Mouse (Mus musculus) cortical plate, adult 2 months (tissue): ENCODE measurements around the gene Myo7a.

ENCODE experiments used
- CTCF ChIP-seq: fragments of 200-500 bp; IDR thresholded peaks from 2 replicates; pipeline ENCODE4 v1.5.1; 2011; ENCODE audit warnings: mild to moderate bottlenecking, control low read depth, low read length; ENCODE audit not compliant: insufficient read depth; ENCODE audit errors: extremely low read depth
- POLR2A ChIP-seq: fragments of 200-500 bp; IDR thresholded peaks from 2 replicates; pipeline ENCODE4 v1.6.1; 2011; ENCODE audit warnings: mild to moderate bottlenecking, low read length, control low read depth; ENCODE audit not compliant: insufficient read depth; ENCODE audit errors: extremely low read depth

- TF ChIP-seq POLR2A (no peak), CTCF (no peak)
These were observed 26.1 kb upstream of the Myo7a start, which contains the start of gene Omp for GRCm38 (mm10) chr7:98145402-98145801.
